Mouse (Mus musculus): ENCODE measurements around the gene Syne2. TPM values are rescaled to one million over a fixed set of nuclear protein-coding genes. Genes with fewer than 3 reads are reported as not detected.

The Syne2 gene
- total RNA-seq, 2 experiments from 2014 or later: 18.6 to 22.0 TPM

GRCm38 (mm10) chr12:75825458-75825857, 7.5 kb downstream of the Syne2 start:
- intact Hi-C loops (cut with DNase I): no loop called here

DNA sequence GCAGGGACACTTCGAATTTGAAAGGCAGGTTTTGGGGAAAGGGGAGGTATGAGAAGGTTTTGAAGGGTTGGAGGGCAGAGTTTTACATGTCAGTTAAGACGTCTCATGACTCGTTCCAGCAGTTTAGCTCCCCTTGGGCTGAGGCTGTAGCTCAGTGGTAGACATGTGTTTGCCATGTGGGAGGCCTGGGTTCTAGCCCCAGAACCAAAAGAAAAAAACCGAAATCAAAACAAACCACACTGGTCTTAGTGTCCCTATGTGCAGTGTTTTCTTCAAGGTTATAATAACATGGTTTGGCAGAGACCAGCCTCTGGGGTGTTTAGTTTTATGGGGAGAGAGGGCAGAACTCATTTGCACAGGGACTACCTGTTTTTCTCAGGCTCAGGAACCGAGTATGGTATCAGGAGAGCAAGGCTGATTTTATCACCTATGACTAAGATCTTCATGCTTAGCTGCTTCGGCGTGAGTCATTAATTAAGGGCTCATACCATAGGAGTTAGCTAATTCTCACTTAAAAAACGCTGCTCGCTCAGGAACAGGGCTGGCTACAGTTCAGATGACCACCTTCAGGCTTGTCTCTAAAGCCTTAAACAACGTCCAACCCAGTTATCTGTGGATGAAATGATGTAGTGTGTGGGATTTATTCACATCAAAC, 8.9 kb downstream of the Syne2 start:
- intact Hi-C loops (cut with DNase I): no loop called here
- DNase-seq (ENCODE audit: low spot score in 2 of 2): no peak

More at GRCm38 (mm10) chr12:75825458-75825857, 7.5 kb downstream of the Syne2 start:
- no peak for DNase-seq (ENCODE audit: low spot score in 2 of 2)

GRCm38 (mm10) chr12:75827751-75828150, 9.8 kb downstream of the Syne2 start:
- peak in 1 of 2 experiments; percentile 2 for DNase-seq (ENCODE audit: low spot score in 2 of 2)
- intact Hi-C loops (cut with DNase I): no loop called here

DNA sequence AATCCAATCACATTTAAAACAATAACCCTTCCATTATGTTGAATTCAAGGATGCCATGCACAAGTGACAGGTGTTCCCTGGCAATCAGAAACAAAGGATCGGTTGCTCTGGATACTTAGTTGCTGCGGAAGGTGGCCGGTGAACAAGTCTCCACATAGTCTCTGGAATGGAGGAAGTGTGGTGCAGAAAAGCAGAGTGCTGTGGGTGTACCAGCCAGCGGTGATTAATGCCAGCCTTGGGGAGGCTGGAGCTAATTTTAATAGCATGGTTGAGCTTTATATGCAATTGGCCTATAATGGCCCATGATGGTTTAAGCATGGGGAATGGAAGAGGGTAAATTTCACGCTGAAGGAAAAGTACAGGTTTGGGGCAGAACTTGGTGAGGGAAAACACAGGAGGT, 11.7 kb downstream of the Syne2 start:
- intact Hi-C loops (cut with DNase I): no loop called here
- no peak for DNase-seq (ENCODE audit: low spot score in 2 of 2)

GRCm38 (mm10) chr12:75833149-75833959, 15.4 kb downstream of the Syne2 start:
- intact Hi-C loops (cut with DNase I): no loop called here

DNA sequence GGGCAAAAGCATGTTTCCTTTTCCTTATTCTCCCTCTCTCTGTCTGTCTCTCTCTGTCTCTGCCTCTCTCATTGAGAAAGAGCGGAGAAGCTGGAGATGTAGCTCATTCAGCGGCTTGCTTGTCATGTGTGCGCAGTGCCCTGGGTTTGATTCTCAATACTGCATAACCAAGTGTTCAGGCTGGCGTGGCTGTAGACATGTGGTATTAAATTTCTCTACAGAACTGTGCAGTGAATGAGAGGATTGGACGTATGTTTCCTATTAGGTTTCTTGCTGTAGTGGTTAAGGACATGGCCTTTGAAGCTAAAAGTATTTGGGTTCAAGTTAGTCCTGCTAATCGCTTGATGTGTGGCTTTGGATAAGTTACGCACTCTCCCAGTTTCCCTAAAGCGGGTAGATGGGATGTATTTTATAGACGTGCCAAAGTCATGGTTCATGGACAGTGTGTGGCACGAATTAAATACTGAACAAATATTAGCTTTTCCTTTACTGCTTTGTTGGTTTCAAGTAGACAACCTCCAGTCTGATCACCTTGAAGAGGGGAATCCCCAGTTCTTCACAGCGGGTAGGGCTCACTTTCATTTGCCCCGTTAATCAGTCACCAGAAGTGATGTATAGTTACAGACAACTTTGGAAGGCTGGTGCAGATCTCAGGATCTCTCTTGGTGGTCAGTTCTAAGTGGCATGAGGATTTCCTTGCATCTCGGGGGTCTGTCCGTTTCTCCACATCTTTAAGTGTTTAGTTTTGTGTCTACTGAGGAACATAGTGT, 16.2 kb downstream of the Syne2 start:
- DNase-seq (ENCODE audit: low spot score in 2 of 2): no peak

More at GRCm38 (mm10) chr12:75833149-75833959, 15.4 kb downstream of the Syne2 start:
- DNase-seq (ENCODE audit: low spot score in 2 of 2): peak in 1 of 2 experiments; percentile 60

DNA sequence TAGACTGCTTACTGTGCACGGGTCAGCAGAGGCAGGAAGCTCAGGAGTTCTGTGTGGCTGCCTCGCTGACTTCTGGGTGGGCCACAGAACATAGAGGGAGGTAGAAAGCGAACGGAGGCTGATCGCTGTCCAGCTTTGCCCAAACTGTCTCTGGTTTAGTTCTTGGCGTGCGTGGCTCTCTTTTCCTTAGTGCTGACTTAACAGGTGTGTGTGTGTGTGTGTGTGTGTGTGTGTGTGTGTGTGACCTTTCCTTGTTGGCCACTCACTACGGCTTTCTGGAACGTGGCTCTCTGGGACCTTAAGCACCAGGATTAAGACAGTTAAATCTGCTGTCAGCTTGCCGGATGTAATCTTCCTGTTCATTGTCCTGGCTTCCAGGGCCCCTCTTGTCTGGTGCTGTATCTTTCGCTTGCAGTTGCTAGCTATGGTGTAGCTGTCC, 18.6 kb downstream of the Syne2 start:
- no peak for DNase-seq (ENCODE audit: low spot score in 2 of 2)
- intact Hi-C loops (cut with DNase I): no loop called here

More for the DNA sequence above, 16.2 kb downstream of the Syne2 start:
- intact Hi-C loops (cut with DNase I): no loop called here

- intact Hi-C loops (cut with DNase I): no loop called here
- DNase-seq (ENCODE audit: low spot score in 2 of 2): no peak
These were observed 19.5 kb downstream of the Syne2 start for GRCm38 (mm10) chr12:75837462-75837861.

GRCm38 (mm10) chr12:75839083-75839736, 21.3 kb downstream of the Syne2 start:
- DNase-seq (ENCODE audit: low spot score in 2 of 2): no peak
- intact Hi-C loops (cut with DNase I): no loop called here

DNA sequence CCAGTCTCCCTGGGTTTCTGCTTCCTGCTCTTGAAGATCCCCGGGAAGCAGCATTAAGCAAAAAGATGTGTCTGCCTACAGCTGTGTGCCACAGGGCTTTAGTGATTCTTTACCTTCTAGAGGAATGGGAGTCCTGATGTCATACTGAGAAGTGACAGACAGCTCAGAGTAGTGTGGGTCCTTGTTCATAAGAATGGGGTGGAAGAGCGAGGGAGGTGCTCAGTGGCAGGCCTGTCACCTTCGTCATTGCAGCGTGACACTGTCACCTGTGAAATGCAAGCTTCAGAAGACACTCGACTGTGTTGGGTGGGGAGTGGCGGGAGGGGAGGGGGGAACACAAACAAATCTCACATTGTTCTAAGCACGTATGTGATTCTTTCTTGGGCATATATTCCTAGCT, 23.2 kb downstream of the Syne2 start:
- intact Hi-C loops (cut with DNase I): no loop called here
- DNase-seq (ENCODE audit: low spot score in 2 of 2): no peak

- no peak for DNase-seq (ENCODE audit: low spot score in 2 of 2)
These were observed 26.4 kb downstream of the Syne2 start for GRCm38 (mm10) chr12:75844311-75844710.

GRCm38 (mm10) chr12:75845070-75845469, 27.1 kb downstream of the Syne2 start:
- intact Hi-C loops (cut with DNase I): no loop called here

More at GRCm38 (mm10) chr12:75844311-75844710, 26.4 kb downstream of the Syne2 start:
- intact Hi-C loops (cut with DNase I): no loop called here

GRCm38 (mm10) chr12:75846513-75846912, 28.6 kb downstream of the Syne2 start:
- DNase-seq (ENCODE audit: low spot score in 2 of 2): no peak
- intact Hi-C loops (cut with DNase I): no loop called here

More at GRCm38 (mm10) chr12:75845070-75845469, 27.1 kb downstream of the Syne2 start:
- no peak for DNase-seq (ENCODE audit: low spot score in 2 of 2)

DNA sequence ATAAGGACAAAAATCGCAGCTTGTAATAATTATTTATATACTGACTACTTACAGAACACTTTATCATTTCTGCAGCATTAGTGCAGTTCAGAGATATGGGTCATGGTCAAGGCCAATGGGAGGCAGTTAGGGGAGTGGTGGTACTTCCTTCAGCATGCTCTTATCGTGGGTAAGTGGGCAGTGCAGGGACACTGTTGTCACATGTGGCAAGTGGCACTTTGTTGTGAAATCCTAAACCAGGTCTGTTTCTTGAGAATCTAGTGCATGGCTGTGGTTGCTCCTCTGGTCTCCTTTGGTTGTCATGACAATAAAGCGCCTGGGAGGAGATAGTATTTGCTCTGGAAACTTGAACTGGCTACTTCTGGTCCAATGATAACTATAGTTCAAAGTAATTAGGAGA, 32.3 kb downstream of the Syne2 start:
- no peak for DNase-seq (ENCODE audit: low spot score in 2 of 2)
- intact Hi-C loops (cut with DNase I): no loop called here

- no peak for DNase-seq (ENCODE audit: low spot score in 2 of 2)
- intact Hi-C loops (cut with DNase I): no loop called here
These were observed 33.5 kb downstream of the Syne2 start for GRCm38 (mm10) chr12:75851481-75851880.

DNA sequence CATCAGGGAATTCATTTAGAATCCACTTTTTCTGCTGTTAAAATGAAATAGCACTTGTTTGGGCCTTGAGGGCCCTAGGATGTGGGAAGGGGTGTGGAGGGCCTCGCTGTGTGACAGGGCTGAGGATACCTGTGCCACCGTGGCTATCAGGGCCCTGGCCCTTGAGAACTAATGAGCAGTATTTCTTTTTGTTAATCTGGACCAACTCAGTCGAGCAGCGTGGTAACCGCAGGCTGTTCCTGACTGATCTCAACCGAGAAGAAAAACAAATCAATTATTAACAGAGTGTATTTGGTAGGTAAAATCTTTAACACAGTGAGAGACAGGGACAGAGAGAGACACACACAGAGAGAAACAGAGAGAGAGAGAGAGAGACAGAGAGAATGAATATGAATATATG, 34.5 kb downstream of the Syne2 start:
- intact Hi-C loops (cut with DNase I): no loop called here
- DNase-seq (ENCODE audit: low spot score in 2 of 2): no peak

GRCm38 (mm10) chr12:75853559-75853958, 35.6 kb downstream of the Syne2 start:
- peak in 1 of 2 experiments; percentile 9 for DNase-seq (ENCODE audit: low spot score in 2 of 2)
- intact Hi-C loops (cut with DNase I): no loop called here

DNA sequence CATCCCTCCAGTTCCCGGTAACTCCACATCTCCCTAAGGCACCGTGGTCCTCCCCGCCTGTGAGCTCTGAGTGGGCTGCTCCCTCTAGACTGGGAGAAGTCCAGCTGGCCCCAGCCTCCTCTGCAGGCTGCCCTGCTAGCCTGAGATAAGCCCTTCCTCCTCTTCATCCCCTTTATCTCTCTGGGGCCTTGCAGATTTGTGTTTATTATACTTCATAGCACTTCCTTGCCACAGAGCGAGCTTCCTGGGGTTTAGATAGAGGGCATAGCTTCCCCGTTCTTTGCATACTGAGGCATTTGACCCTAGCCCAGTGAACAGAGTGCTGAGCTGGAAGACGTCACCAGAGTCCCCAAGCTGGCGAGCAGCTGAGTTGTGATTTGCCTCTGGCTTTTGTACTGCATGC, 37.1 kb downstream of the Syne2 start:
- DNase-seq (ENCODE audit: low spot score in 2 of 2): no peak
- intact Hi-C loops (cut with DNase I): no loop called here

GRCm38 (mm10) chr12:75855621-75856020, 37.7 kb downstream of the Syne2 start:
- DNase-seq (ENCODE audit: low spot score in 2 of 2): no peak
- intact Hi-C loops (cut with DNase I): no loop called here

Data from left cerebral cortex, postnatal 25 days (tissue).